26 mouse cellular contexts compared by ENCODE assay signal in the genomic region with DNA sequence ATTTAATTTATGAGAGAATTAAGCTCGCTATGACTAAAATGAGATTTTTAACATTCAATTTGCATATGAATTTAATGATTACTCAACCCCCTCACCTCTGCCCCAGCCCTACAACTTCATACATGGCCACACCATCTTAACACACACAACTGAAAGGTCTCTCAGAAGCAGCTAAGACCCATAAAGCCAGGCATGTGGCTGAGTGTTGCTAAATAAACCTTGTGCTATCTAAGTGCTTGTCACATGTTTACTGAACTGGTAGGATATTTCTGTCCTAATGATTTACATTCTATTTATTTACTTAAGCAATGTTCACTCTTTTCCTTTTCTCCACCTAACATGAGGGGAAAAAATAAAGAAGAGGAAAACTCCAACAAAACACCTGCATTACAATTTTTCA.
DNase-seq lines count a peak whose midpoint lies in the region; ATAC-seq lines count a peak whose summit lies in the region.
"Had no signal": no experiment of that assay in that cellular context is flagged by ENCODE, and none has a peak within 500 bp of the region (broad histone marks: within the 10 kb centered on the region; RNA-seq: fewer than 3 reads in every experiment).

No protein-coding gene starts in this region.

- no peaks in the 10 kb centered on the region for H3K9me3 ChIP-seq in lung, embryonic 15.5 days
- no peaks in the 10 kb centered on the region for H3K9me3 ChIP-seq in heart, embryonic 15.5 days (replicated peaks)
- H3K9me3 ChIP-seq in stomach, embryonic 16.5 days (replicated peaks; ENCODE audit: control insufficient read depth, low read length) = no peaks in the 10 kb centered on the region
- H3K9me3 ChIP-seq: embryonic facial prominence, embryonic 13.5 days; forebrain, embryonic 12.5 days; limb, embryonic 12.5 days; midbrain, embryonic 12.5 days had no signal

- H3K4me3 ChIP-seq in lung, embryonic 15.5 days = no peak overlapping the region
- no peak overlapping the region for H3K4me3 ChIP-seq in heart, embryonic 15.5 days
- H3K4me3 ChIP-seq in stomach, embryonic 16.5 days (replicated peaks; ENCODE audit: low read length) = no peak overlapping the region
- H3K4me3 ChIP-seq: embryonic facial prominence, embryonic 13.5 days; erythroblast, embryonic 14.5 days; forebrain, embryonic 12.5 days; layer of hippocampus, adult 2 months; limb, embryonic 12.5 days; midbrain, embryonic 12.5 days had no signal

- peaks cover 31% of the 10 kb centered on the region for H3K36me3 ChIP-seq in lung, embryonic 15.5 days
- H3K36me3 ChIP-seq in heart, embryonic 15.5 days = peaks cover 12% of the 10 kb centered on the region
- H3K36me3 ChIP-seq in stomach, embryonic 16.5 days (ENCODE audit: control insufficient read depth, insufficient read depth, low read length) = peaks cover 11% of the 10 kb centered on the region

- no peak overlapping the region for H3K9ac ChIP-seq in lung, embryonic 15.5 days
- H3K9ac ChIP-seq in heart, embryonic 15.5 days = no peak overlapping the region
- no peak overlapping the region for H3K9ac ChIP-seq in stomach, embryonic 16.5 days (ENCODE audit: low read length)
- H3K9ac ChIP-seq: embryonic facial prominence, embryonic 13.5 days; forebrain, embryonic 12.5 days; limb, embryonic 12.5 days; midbrain, embryonic 12.5 days had no signal

- 61% methylated on average over 1 of the region's 1 CpGs for WGBS in lung, embryonic 15.5 days
- 88% methylated on average over 1 of the region's 1 CpGs for WGBS in heart, embryonic 15.5 days
- 84% methylated on average over 1 of the region's 1 CpGs for WGBS in stomach, embryonic 16.5 days

- H3K27me3 ChIP-seq in lung, embryonic 15.5 days = no peaks in the 10 kb centered on the region
- H3K27me3 ChIP-seq in heart, embryonic 15.5 days = no peaks in the 10 kb centered on the region
- H3K27me3 ChIP-seq in stomach, embryonic 16.5 days (ENCODE audit: control insufficient read depth, insufficient read depth, low read length) = no peaks in the 10 kb centered on the region
- H3K27me3 ChIP-seq: embryonic facial prominence, embryonic 13.5 days; forebrain, embryonic 12.5 days; limb, embryonic 12.5 days; midbrain, embryonic 12.5 days had no signal

- 0 out of 2 replicates have a peak overlapping the region, but pooled peaks have one; percentile 44 for H3K27ac ChIP-seq in lung, embryonic 15.5 days
- H3K27ac ChIP-seq in heart, embryonic 15.5 days = peak overlapping the region; percentile 60
- peak overlapping the region; percentile 19; the same call in 1 of the 2 replicates for H3K27ac ChIP-seq in stomach, embryonic 16.5 days (ENCODE audit: low read length)
- H3K27ac ChIP-seq: embryonic facial prominence, embryonic 13.5 days; forebrain, embryonic 12.5 days; hindbrain, postnatal 0 days; layer of hippocampus, adult 2 months; limb, embryonic 12.5 days; midbrain, embryonic 12.5 days had no signal

- H3K4me1 ChIP-seq in lung, embryonic 15.5 days = peaks cover 27% of the 10 kb centered on the region
- peaks cover 40% of the 10 kb centered on the region for H3K4me1 ChIP-seq in heart, embryonic 15.5 days (replicated peaks)
- H3K4me1 ChIP-seq in stomach, embryonic 16.5 days (ENCODE audit: control insufficient read depth, insufficient read depth, low read length) = peaks cover 18% of the 10 kb centered on the region
- H3K4me1 ChIP-seq: forebrain, embryonic 12.5 days; limb, embryonic 12.5 days; midbrain, embryonic 12.5 days had no signal

- DNase-seq in heart, adult 18-20 months = peak; percentile 48 to 50
- DNase-seq in heart, postnatal 25 days (ENCODE audit: low spot score) = no peak
- DNase-seq in lung, postnatal 10 days = no peak
- DNase-seq in spleen, postnatal 10 days (ENCODE audit: low spot score in 2 of 2) = no peak
- DNase-seq: adrenal gland, postnatal 14 days; cerebellum, adult 8-10 months; cerebellum, postnatal 36 days; embryo, embryonic 11 days; kidney, adult 9 months; kidney, postnatal 25 days; layer of hippocampus, postnatal 36 days; lung, adult 18-20 months; right cerebral cortex, postnatal 25 days had no signal

- ATAC-seq in lung, embryonic 15.5 days (ENCODE audit: borderline replicate concordance, extremely low read depth, low FRiP score, low TSS enrichment) = peak; percentile 44; the same call in 1 of the 2 replicates
- ATAC-seq in heart, embryonic 15.5 days (replicated peaks; ENCODE audit: insufficient number of reproducible peaks, insufficient read depth, low FRiP score, low read depth) = no peak
- no peak for ATAC-seq in stomach, embryonic 16.5 days (ENCODE audit: insufficient read depth, low FRiP score)
- ATAC-seq: CD4-positive, CD25-positive, alpha-beta regulatory T cell, adult 4 months; hindbrain, postnatal 0 days; intestine, embryonic 16.5 days had no signal

- no peak overlapping the region for H3K4me2 ChIP-seq in lung, embryonic 15.5 days
- no peak overlapping the region for H3K4me2 ChIP-seq in heart, embryonic 15.5 days
- H3K4me2 ChIP-seq in stomach, embryonic 16.5 days (ENCODE audit: low read depth, low read length) = no peak overlapping the region
- H3K4me2 ChIP-seq: embryonic facial prominence, embryonic 13.5 days; forebrain, embryonic 12.5 days; limb, embryonic 12.5 days; liver, embryonic 11.5 days; midbrain, embryonic 12.5 days had no signal

- intact Hi-C loops in heart, postnatal 25 days (cut with DNase I) = no loop called here

Comparison
In these comparisons a context has a peak if more than half of its experiments do, and no peak if none do; other contexts are left out.
1. DNase-seq: peak in heart, adult 18-20 months (2 of 2); none in heart, postnatal 25 days (single experiment), lung, postnatal 10 days (single experiment) and spleen, postnatal 10 days (0 of 2).
2. Peak in every context shown above with its lines, with median percentiles within 50 percentile points of each other: H3K27ac ChIP-seq.